Mouse (Mus musculus): ENCODE results near the gene Sv2b.

- TF ChIP-seq POLR2A (IDR thresholded peaks at IDR 0.05; ENCODE audit: low read depth, low read length) (no peak), CTCF (conservative IDR thresholded peaks at IDR 0.05; ENCODE audit: insufficient read depth, insufficient read length, low read depth, low read length) (no peak)
Observed at GRCm38 (mm10) chr7:75124067-75124466, 185.0 kb downstream of the Sv2b start.
